Mouse (Mus musculus) Patski (cell line): ENCODE results near the gene Nr1d1. TPM values are rescaled to one million over a fixed set of nuclear protein-coding genes. Genes with fewer than 3 reads are reported as not detected.

Source experiments
- ATAC-seq: fragments of 100-300 bp; one replicate; pipeline ENCODE4 v1.8.0; 2021
- CTCF ChIA-PET: fragments of 350-600 bp; sonication (Branson Sonifier 250); formaldehyde crosslinking; loops from one replicate; lab custom pipeline; 2022; ENCODE audit warnings: inconsistent platforms; lab: Charles Lee
- POLR2A ChIA-PET: fragments of 350-600 bp; sonication (Branson Sonifier 250); formaldehyde crosslinking; loops from one replicate; lab custom pipeline; 2022; ENCODE audit warnings: antibody characterized with exemption, inconsistent platforms; lab: Charles Lee
- DNase-seq: peaks from one replicate; pipeline ENCODE4 v3.0.0-alpha.2; 2011; ENCODE audit warnings: low read depth, low spot score
- H3K27me3 ChIP-seq: fragments of 371-371 bp; one replicate; pipeline ENCODE4 v1.5.1; 2021
- CTCF ChIP-seq: fragments of 100-300 bp; IDR thresholded peaks from one replicate; pipeline ENCODE4 v1.5.1; 2021
- in situ Hi-C: fragments of 300-500 bp; cut with MboI; formaldehyde crosslinking; loops from 3 replicates; pipeline ENCODE4 v1.11.1; 2018; ENCODE audit warnings: low pct_unique_long_range_greater_than_20kb, mixed read lengths
- polyA plus RNA-seq: library from polyadenylated mRNA; unstranded; gene quantifications from one replicate; pipeline ENCODE4 v1.2.3, GENCODE M21; 2021

The Nr1d1 gene
- polyA plus RNA-seq, 1 experiment from 2014 or later: 37.2 TPM

GRCm38 (mm10) chr11:98731134-98731533, 44.0 kb downstream of the Nr1d1 start:
- H3K27me3 ChIP-seq: no peaks in the 10 kb centered on the region
- POLR2A ChIA-PET: interaction anchor here (0.7 to 1.8 kb wide), 4 partner anchors 10 to 65 kb away, joined by 3 to 7 read pairs (median 4); partner anchors contain the start of gene Msl1
- ATAC-seq (no peak), DNase-seq (no peak)
- CTCF ChIA-PET: interaction anchor here (0.8 to 2.7 kb wide), 10 partner anchors 9 to 58 kb away, joined by 3 to 9 read pairs (median 6); partner anchors contain the start of gene Thra
- TF ChIP-seq CTCF: no peak
- in situ Hi-C loops: no loop called here

- no peaks in the 10 kb centered on the region for H3K27me3 ChIP-seq
- ChIA-PET CTCF (interaction anchor here (0.8 to 2.7 kb wide), 11 partner anchors 9 to 58 kb away, joined by 3 to 9 read pairs (median 6); partner anchors contain the start of gene Thra), POLR2A (interaction anchor here (1.0 to 1.7 kb wide), 2 partner anchors 11 to 14 kb away, joined by 3 to 7 read pairs; no protein-coding TSS in a partner anchor)
- in situ Hi-C loops: no loop called here
- DNase-seq (no peak), ATAC-seq (no peak)
- TF ChIP-seq CTCF: no peak
Measured at GRCm38 (mm10) chr11:98730727-98731126, 44.4 kb downstream of the Nr1d1 start.

GRCm38 (mm10) chr11:98729119-98729588, 46.0 kb downstream of the Nr1d1 start, which contains the start of gene Med24:
Gene Med24 (minus strand): TSS chr11:98729435.
- POLR2A ChIA-PET: interaction anchor here (0.9 kb wide), 1 partner anchor 13 kb away, joined by 3 read pairs; no protein-coding TSS in a partner anchor

GRCm38 (mm10) chr11:98725926-98726506, 49.1 kb downstream of the Nr1d1 start:
- no peaks in the 10 kb centered on the region for H3K27me3 ChIP-seq
- ATAC-seq (no peak), DNase-seq (no peak)
- TF ChIP-seq CTCF: no peak
- CTCF ChIA-PET: interaction anchor here (1.3 kb wide), 1 partner anchor 61 kb away, joined by 3 read pairs; no protein-coding TSS in a partner anchor
- POLR2A ChIA-PET: no interaction called here
- in situ Hi-C loops: no loop called here

More at GRCm38 (mm10) chr11:98729119-98729588, 46.0 kb downstream of the Nr1d1 start, which contains the start of gene Med24:
- DNase-seq (no peak), ATAC-seq (peak; percentile 51)
- no peaks in the 10 kb centered on the region for H3K27me3 ChIP-seq
- no peak for TF ChIP-seq CTCF
- CTCF ChIA-PET: interaction anchor here (1.1 to 1.2 kb wide), 2 partner anchors 8 to 64 kb away, joined by 3 to 5 read pairs; no protein-coding TSS in a partner anchor
- in situ Hi-C loops: no loop called here

GRCm38 (mm10) chr11:98723098-98723497, 52.0 kb downstream of the Nr1d1 start:
- TF ChIP-seq CTCF: no peak
- DNase-seq (no peak), ATAC-seq (no peak)
- H3K27me3 ChIP-seq: no peaks in the 10 kb centered on the region
- POLR2A ChIA-PET: no interaction called here
- CTCF ChIA-PET: interaction anchor here (1.0 kb wide), 1 partner anchor 23 kb away, joined by 4 read pairs; no protein-coding TSS in a partner anchor
- in situ Hi-C loops: no loop called here

GRCm38 (mm10) chr11:98721458-98722226, 53.5 kb downstream of the Nr1d1 start:
- ChIA-PET POLR2A (no interaction called here), CTCF (interaction anchor here (0.9 to 5.3 kb wide), 5 partner anchors 8 to 119 kb away, joined by 3 to 41 read pairs (median 5); partner anchors contain the start of gene Med24)
- H3K27me3 ChIP-seq: no peaks in the 10 kb centered on the region
- TF ChIP-seq CTCF: peak; percentile 70
- in situ Hi-C loops: no loop called here
- ATAC-seq (peak; percentile 31), DNase-seq (no peak)

GRCm38 (mm10) chr11:98720756-98721155, 54.4 kb downstream of the Nr1d1 start:
- no peak for TF ChIP-seq CTCF
- DNase-seq (no peak), ATAC-seq (no peak)
- in situ Hi-C loops: no loop called here
- ChIA-PET CTCF (interaction anchor here (0.6 to 5.3 kb wide), 4 partner anchors 9 to 67 kb away, joined by 3 to 41 read pairs (median 12); partner anchors contain the start of gene Med24), POLR2A (interaction anchor here (0.5 to 0.6 kb wide), 2 partner anchors 21 to 220 kb away, joined by 3 to 4 read pairs; no protein-coding TSS in a partner anchor)
- H3K27me3 ChIP-seq: no peaks in the 10 kb centered on the region

Other genes starting within 250 kb of the Nr1d1 start
- gene Ikzf3, start 229.3 kb downstream of the Nr1d1 start, polyA plus RNA-seq: not detected
- gene Zpbp2, start 224.2 kb downstream of the Nr1d1 start, polyA plus RNA-seq: 0.98 TPM
- gene Ormdl3, start 188.0 kb downstream of the Nr1d1 start, polyA plus RNA-seq: 94.8 TPM
- gene Lrrc3c, start 177.0 kb downstream of the Nr1d1 start, polyA plus RNA-seq: not detected
- gene Gm12355, start 149.7 kb downstream of the Nr1d1 start, polyA plus RNA-seq: 16.4 TPM
- not detected for gene Gsdma3, start 149.0 kb downstream of the Nr1d1 start, polyA plus RNA-seq
- not detected for gene Gsdma2, start 128.6 kb downstream of the Nr1d1 start, polyA plus RNA-seq
- 0.06 TPM for gene Gsdma, start 111.0 kb downstream of the Nr1d1 start, polyA plus RNA-seq
- 161 TPM for gene Psmd3, start 92.8 kb downstream of the Nr1d1 start, polyA plus RNA-seq
- 0.62 TPM for gene Csf3, start 74.1 kb downstream of the Nr1d1 start, polyA plus RNA-seq
- gene Med24, start 45.9 kb downstream of the Nr1d1 start, polyA plus RNA-seq: 47.2 TPM
- 44.7 TPM for gene Thra, start 34.7 kb downstream of the Nr1d1 start, polyA plus RNA-seq
- 69.9 TPM for gene Msl1, start 20.2 kb upstream of the Nr1d1 start, polyA plus RNA-seq
- 39.4 TPM for gene Casc3, start 29.6 kb upstream of the Nr1d1 start, polyA plus RNA-seq
- gene Rapgefl1, start 61.5 kb upstream of the Nr1d1 start, polyA plus RNA-seq: 2.8 TPM
- 11.2 TPM for gene Wipf2, start 88.3 kb upstream of the Nr1d1 start, polyA plus RNA-seq
- 9.0 TPM for gene Cdc6, start 132.5 kb upstream of the Nr1d1 start, polyA plus RNA-seq
- gene Rara, start 152.5 kb upstream of the Nr1d1 start, polyA plus RNA-seq: 31.2 TPM
- 0.19 TPM for gene Gjd3, start 207.7 kb upstream of the Nr1d1 start, polyA plus RNA-seq
- 139 TPM for gene Top2a, start 248.9 kb upstream of the Nr1d1 start, polyA plus RNA-seq